Mouse (Mus musculus) testis, adult 2 months (tissue): ENCODE data around the gene Fuz. TPM values are rescaled to one million over a fixed set of nuclear protein-coding genes. Genes with fewer than 3 reads are reported as not detected.
A peak's percentile ranks its signal among the peaks of the same experiment; 100 is the strongest.

Experiments used
- H3K27ac ChIP-seq: fragments of 200-500 bp; 2 replicates; pipeline ENCODE4 v1.5.1; 2012; ENCODE audit warnings: low read depth, low read length; ENCODE audit not compliant: control insufficient read depth, insufficient read depth
- H3K27me3 ChIP-seq: fragments of 200-500 bp; 2 replicates; pipeline ENCODE4 v1.6.1; 2012; ENCODE audit warnings: mild to moderate bottlenecking, low read length, moderate library complexity; ENCODE audit not compliant: control insufficient read depth, insufficient read depth
- H3K36me3 ChIP-seq: fragments of 200-500 bp; 2 replicates; pipeline ENCODE4 v1.6.1; 2012; ENCODE audit warnings: mild to moderate bottlenecking, low read length; ENCODE audit not compliant: control insufficient read depth, insufficient read depth
- H3K4me1 ChIP-seq: fragments of 200-500 bp; 2 replicates; pipeline ENCODE4 v1.6.1; 2012; ENCODE audit warnings: low read length; ENCODE audit not compliant: control insufficient read depth, insufficient read depth
- H3K4me3 ChIP-seq: fragments of 200-500 bp; 2 replicates; pipeline ENCODE4 v1.5.1; 2012; ENCODE audit warnings: low read depth, mild to moderate bottlenecking, low read length, moderate library complexity, mixed read lengths; ENCODE audit not compliant: control insufficient read depth
- CTCF ChIP-seq: fragments of 200-500 bp; IDR thresholded peaks from 2 replicates; pipeline ENCODE4 v1.5.1; 2012; ENCODE audit warnings: low read depth, mild to moderate bottlenecking, inconsistent platforms, low read length, moderate library complexity; ENCODE audit not compliant: control insufficient read depth, insufficient read depth, insufficient replicate concordance
- POLR2A ChIP-seq: fragments of 200-500 bp; IDR thresholded peaks from 2 replicates; pipeline ENCODE4 v1.6.1; 2012; ENCODE audit warnings: low read depth, mild to moderate bottlenecking, inconsistent platforms, low read length, moderate library complexity; ENCODE audit not compliant: control insufficient read depth
- polyA plus RNA-seq: library from polyadenylated mRNA; depleted of rRNA; stranded (reverse); fragments of >200 nt; gene quantifications from 2 replicates; pipeline ENCODE4 v1.2.3, GENCODE M21; 2012; rRNA removed

The Fuz gene
- 39.2 and 40.0 TPM in 2 replicates for polyA plus RNA-seq

- peak within 1 kb of the TSS; percentile 81 for H3K27ac ChIP-seq
- peak; percentile 39; the same call in 1 of the 2 replicates for TF ChIP-seq POLR2A
- peak; percentile 35; the same call in 1 of the 2 replicates for TF ChIP-seq CTCF
- peaks cover 29% of the 10 kb centered on the region for H3K4me1 ChIP-seq
- H3K4me3 ChIP-seq, result peak within 1 kb of the TSS; percentile 80
- H3K27me3 ChIP-seq, result no peaks in the 10 kb centered on the region
- H3K36me3 ChIP-seq, result no peaks in the 10 kb centered on the region
These were observed at the start of gene Fuz for GRCm38 (mm10) chr7:44895593-44896434. Fuz (plus strand) TSS chr7:44896079.

- no peak overlapping the region for H3K27ac ChIP-seq
- no peak for TF ChIP-seq CTCF
- no peak for TF ChIP-seq POLR2A
- no peaks in the 10 kb centered on the region for H3K36me3 ChIP-seq
- H3K27me3 ChIP-seq, result no peaks in the 10 kb centered on the region
- H3K4me3 ChIP-seq, result no peak overlapping the region
- H3K4me1 ChIP-seq, result peaks cover 20% of the 10 kb centered on the region
These were observed 49.1 kb upstream of the Fuz start for GRCm38 (mm10) chr7:44846804-44847203.

- Histone ChIP-seq H3K27ac (no peak overlapping the region; the same call in 1 of the 2 replicates), H3K4me1 (peaks cover 24% of the 10 kb centered on the region), H3K27me3 (no peaks in the 10 kb centered on the region), H3K36me3 (no peaks in the 10 kb centered on the region), H3K4me3 (peak overlapping the region; percentile 93)
- TF ChIP-seq CTCF, result no peak
- no peak for TF ChIP-seq POLR2A
These were observed 48.1 kb upstream of the Fuz start for GRCm38 (mm10) chr7:44847772-44848171.

GRCm38 (mm10) chr7:44848561-44849415, 47.1 kb upstream of the Fuz start, which contains the start of the genes Akt1s1 and Tbc1d17:
Akt1s1 (plus strand) TSS chr7:44848991.
Tbc1d17 (minus strand) TSS chr7:44849079.
- Histone ChIP-seq H3K36me3 (no peaks in the 10 kb centered on the region), H3K27ac (peak within 1 kb of the TSS; percentile 99), H3K4me1 (peaks cover 27% of the 10 kb centered on the region), H3K4me3 (peak within 1 kb of the TSS; percentile 93), H3K27me3 (no peaks in the 10 kb centered on the region)
- TF ChIP-seq CTCF (no peak), POLR2A (peak; percentile 61)

- H3K4me1 ChIP-seq, result peaks cover 35% of the 10 kb centered on the region
- peak overlapping the region; percentile 99 for H3K27ac ChIP-seq
- no peaks in the 10 kb centered on the region for H3K36me3 ChIP-seq
- H3K27me3 ChIP-seq, result no peaks in the 10 kb centered on the region
- TF ChIP-seq POLR2A, result peak; percentile 79
- peak; percentile 17; the same call in 1 of the 2 replicates for TF ChIP-seq CTCF
- H3K4me3 ChIP-seq, result peak overlapping the region; percentile 93
These were observed 46.3 kb upstream of the Fuz start for GRCm38 (mm10) chr7:44849416-44850111.

GRCm38 (mm10) chr7:44850146-44850545, 45.7 kb upstream of the Fuz start:
- TF ChIP-seq POLR2A (no peak), CTCF (no peak)
- peak overlapping the region; percentile 99 for H3K27ac ChIP-seq
- no peaks in the 10 kb centered on the region for H3K36me3 ChIP-seq
- H3K27me3 ChIP-seq, result no peaks in the 10 kb centered on the region
- H3K4me1 ChIP-seq, result peaks cover 39% of the 10 kb centered on the region
- peak overlapping the region; percentile 93 for H3K4me3 ChIP-seq
